Mouse (Mus musculus): ENCODE results near the gene Kank4. TPM values are rescaled to one million over a fixed set of nuclear protein-coding genes. Genes with fewer than 3 reads are reported as not detected.
"Not testable (repeated sequence)": the region's sequence is repeated elsewhere in the genome, so short reads cannot be mapped to it uniquely, and the experiment has no call there.

Gene Kank4
- polyA plus RNA-seq (2015; fragmentation: Nextera tagmentation; extraction: Ambion mirVana), result 0.19 and 0.38 TPM in 2 replicates

- Histone ChIP-seq H3K4me3 (peak within 1 kb of the TSS; percentile 69), H3K4me1 (peaks cover 14% of the 10 kb centered on the region; the same call in 1 of the 2 replicates), H3K27ac (no peak within 1 kb of the TSS), H3K9ac (peak within 1 kb of the TSS; percentile 68), H3K9me3 (replicated peaks) (no peaks in the 10 kb centered on the region), H3K27me3 (peaks cover 55% of the 10 kb centered on the region), H3K36me3 (ENCODE audit: poor library complexity, severe bottlenecking) (no peaks in the 10 kb centered on the region), H3K4me2 (peak within 1 kb of the TSS; percentile 94)
- WGBS, result under 1% methylated on average over 56 of the region's 72 CpGs
- ATAC-seq, result peak; percentile 82
Observed at GRCm38 (mm10) chr4:98817184-98817911, at the start of gene Kank4. Kank4 (minus strand) TSS chr4:98817537.

- Histone ChIP-seq H3K36me3 (ENCODE audit: poor library complexity, severe bottlenecking) (no peaks in the 10 kb centered on the region), H3K27ac (no peak overlapping the region), H3K4me3 (no peak overlapping the region), H3K9ac (no peak overlapping the region), H3K27me3 (no peaks in the 10 kb centered on the region), H3K4me2 (no peak overlapping the region), H3K9me3 (replicated peaks) (no peaks in the 10 kb centered on the region), H3K4me1 (no peaks in the 10 kb centered on the region)
- 81% methylated on average over 14 of the region's 14 CpGs for WGBS
- ATAC-seq, result no peak
Observed at GRCm38 (mm10) chr4:98865386-98866237, 48.3 kb upstream of the Kank4 start.

- 70% methylated on average over 3 of the region's 3 CpGs for WGBS
- H3K27ac ChIP-seq, result no peak overlapping the region
- ATAC-seq, result no peak
- no peak overlapping the region for H3K4me3 ChIP-seq
- no peak overlapping the region for H3K9ac ChIP-seq
- H3K9me3 ChIP-seq (replicated peaks), result peaks cover 5% of the 10 kb centered on the region; the same call in 1 of the 2 replicates
- H3K27me3 ChIP-seq, result no peaks in the 10 kb centered on the region
- H3K36me3 ChIP-seq (ENCODE audit: poor library complexity, severe bottlenecking), result no peaks in the 10 kb centered on the region
- H3K4me2 ChIP-seq, result no peak overlapping the region
- no peaks in the 10 kb centered on the region for H3K4me1 ChIP-seq
Observed at GRCm38 (mm10) chr4:98864546-98864945, 47.2 kb upstream of the Kank4 start.

GRCm38 (mm10) chr4:98864094-98864493, 46.8 kb upstream of the Kank4 start:
- peaks cover 5% of the 10 kb centered on the region; the same call in 1 of the 2 replicates for H3K9me3 ChIP-seq (replicated peaks)
- H3K9ac ChIP-seq, result no peak overlapping the region
- H3K36me3 ChIP-seq (ENCODE audit: poor library complexity, severe bottlenecking), result no peaks in the 10 kb centered on the region
- H3K27me3 ChIP-seq, result no peaks in the 10 kb centered on the region
- ATAC-seq, result no peak
- H3K4me1 ChIP-seq, result no peaks in the 10 kb centered on the region
- no peak overlapping the region for H3K4me2 ChIP-seq
- no peak overlapping the region for H3K27ac ChIP-seq
- no peak overlapping the region for H3K4me3 ChIP-seq
- 56% methylated on average over 1 of the region's 2 CpGs for WGBS

- Histone ChIP-seq H3K27me3 (no peaks in the 10 kb centered on the region), H3K9me3 (replicated peaks) (peaks cover 5% of the 10 kb centered on the region; the same call in 1 of the 2 replicates), H3K4me3 (no peak overlapping the region), H3K4me2 (no peak overlapping the region), H3K4me1 (no peaks in the 10 kb centered on the region), H3K27ac (no peak overlapping the region), H3K9ac (no peak overlapping the region), H3K36me3 (ENCODE audit: poor library complexity, severe bottlenecking) (no peaks in the 10 kb centered on the region)
- 87% methylated on average over 2 of the region's 2 CpGs for WGBS
- ATAC-seq, result no peak
Observed at GRCm38 (mm10) chr4:98863451-98863850, 46.1 kb upstream of the Kank4 start.

- 84% methylated on average over 4 of the region's 4 CpGs for WGBS
- H3K36me3 ChIP-seq (ENCODE audit: poor library complexity, severe bottlenecking), result no peaks in the 10 kb centered on the region
- no peaks in the 10 kb centered on the region for H3K27me3 ChIP-seq
- no peaks in the 10 kb centered on the region for H3K4me1 ChIP-seq
- no peak for ATAC-seq
- no peak overlapping the region for H3K9ac ChIP-seq
- H3K4me2 ChIP-seq, result no peak overlapping the region
- H3K9me3 ChIP-seq (replicated peaks), result peaks cover 5% of the 10 kb centered on the region; the same call in 1 of the 2 replicates
- no peak overlapping the region for H3K27ac ChIP-seq
- no peak overlapping the region for H3K4me3 ChIP-seq
Observed at GRCm38 (mm10) chr4:98858151-98858855, 41.0 kb upstream of the Kank4 start.

GRCm38 (mm10) chr4:98857037-98857648, 39.8 kb upstream of the Kank4 start:
- no peak for ATAC-seq
- peaks cover 5% of the 10 kb centered on the region; the same call in 1 of the 2 replicates for H3K9me3 ChIP-seq (replicated peaks)
- 83% methylated on average over 11 of the region's 11 CpGs for WGBS
- H3K9ac ChIP-seq, result no peak overlapping the region
- H3K4me3 ChIP-seq, result no peak overlapping the region
- H3K4me2 ChIP-seq, result no peak overlapping the region
- no peak overlapping the region for H3K27ac ChIP-seq
- H3K4me1 ChIP-seq, result no peaks in the 10 kb centered on the region
- H3K27me3 ChIP-seq, result no peaks in the 10 kb centered on the region
- no peaks in the 10 kb centered on the region for H3K36me3 ChIP-seq (ENCODE audit: poor library complexity, severe bottlenecking)

GRCm38 (mm10) chr4:98853926-98854325, 36.6 kb upstream of the Kank4 start:
- no peak overlapping the region for H3K4me3 ChIP-seq
- no peak overlapping the region for H3K9ac ChIP-seq
- H3K4me1 ChIP-seq, result no peaks in the 10 kb centered on the region
- H3K4me2 ChIP-seq, result no peak overlapping the region
- H3K27ac ChIP-seq, result no peak overlapping the region
- no peak for ATAC-seq
- 94% methylated on average over 4 of the region's 4 CpGs for WGBS
- no peaks in the 10 kb centered on the region for H3K27me3 ChIP-seq
- no peaks in the 10 kb centered on the region for H3K9me3 ChIP-seq (replicated peaks)
- no peaks in the 10 kb centered on the region for H3K36me3 ChIP-seq (ENCODE audit: poor library complexity, severe bottlenecking)

GRCm38 (mm10) chr4:98850485-98850884, 33.1 kb upstream of the Kank4 start:
- H3K9me3 ChIP-seq (replicated peaks); H3K4me3 ChIP-seq: not testable (repeated sequence)

GRCm38 (mm10) chr4:98847120-98847885, 30.0 kb upstream of the Kank4 start:
- Histone ChIP-seq H3K27me3 (peaks cover 6% of the 10 kb centered on the region), H3K4me2 (no peak overlapping the region), H3K9ac (no peak overlapping the region), H3K4me1 (no peaks in the 10 kb centered on the region), H3K9me3 (replicated peaks) (no peaks in the 10 kb centered on the region), H3K36me3 (ENCODE audit: poor library complexity, severe bottlenecking) (no peaks in the 10 kb centered on the region), H3K4me3 (no peak overlapping the region), H3K27ac (no peak overlapping the region)
- WGBS, result 85% methylated on average over 6 of the region's 6 CpGs
- ATAC-seq, result no peak

More at GRCm38 (mm10) chr4:98850485-98850884, 33.1 kb upstream of the Kank4 start:
- not testable (repeated sequence) for H3K27ac ChIP-seq; H3K9ac ChIP-seq; H3K4me1 ChIP-seq; ATAC-seq; H3K36me3 ChIP-seq (ENCODE audit: poor library complexity, severe bottlenecking); H3K27me3 ChIP-seq; H3K4me2 ChIP-seq
- 80% methylated on average over 1 of the region's 1 CpGs for WGBS

GRCm38 (mm10) chr4:98846396-98846795, 29.1 kb upstream of the Kank4 start:
- H3K27me3 ChIP-seq, result peaks cover 7% of the 10 kb centered on the region
- no peak overlapping the region for H3K4me2 ChIP-seq
- ATAC-seq, result no peak
- no peaks in the 10 kb centered on the region for H3K4me1 ChIP-seq
- no peak overlapping the region for H3K4me3 ChIP-seq
- H3K27ac ChIP-seq, result no peak overlapping the region
- H3K36me3 ChIP-seq (ENCODE audit: poor library complexity, severe bottlenecking), result no peaks in the 10 kb centered on the region
- H3K9ac ChIP-seq, result no peak overlapping the region
- no peaks in the 10 kb centered on the region for H3K9me3 ChIP-seq (replicated peaks)
- 59% methylated on average over 3 of the region's 3 CpGs for WGBS

Measured in forebrain, embryonic 13.5 days (tissue).